Mouse (Mus musculus) megakaryocyte, embryonic 14.5 days (primary cell): Measurements from ENCODE around the gene Gm13279.
"Not testable (repeated sequence)": the region's sequence is repeated elsewhere in the genome, so short reads cannot be mapped to it uniquely, and the experiment has no call there.

ENCODE experiments used
- FLI1 ChIP-seq: IDR thresholded peaks from 2 replicates; pipeline ENCODE4 v1.6.1; 2012; ENCODE audit warnings: low read length, inconsistent platforms, mixed read lengths
- GATA1 ChIP-seq: IDR thresholded peaks from 3 replicates; pipeline ENCODE4 v1.6.1; 2012; ENCODE audit warnings: mixed read lengths, low read length, inconsistent platforms, borderline replicate concordance

DNA sequence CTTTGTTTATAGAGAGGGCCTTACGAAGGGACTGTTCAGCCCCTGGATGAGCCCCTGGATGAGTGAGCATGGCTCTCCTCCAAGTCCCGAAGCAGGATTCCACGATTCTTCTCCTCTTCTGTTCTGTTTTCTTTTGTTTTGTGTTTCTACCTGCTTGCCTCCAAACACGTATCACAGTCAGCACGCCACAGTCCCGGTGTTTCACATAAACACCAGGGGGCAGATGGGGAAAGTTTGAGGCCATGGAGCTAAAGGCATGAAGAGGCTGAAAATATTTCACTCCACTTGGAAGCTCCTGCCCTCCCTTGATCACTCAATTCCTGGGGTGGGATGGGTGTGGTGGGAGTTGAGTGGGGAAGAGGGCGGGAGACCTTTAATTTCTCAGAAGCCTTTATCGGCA is 35.4 kb upstream of the Gm13279 start:
- not testable (repeated sequence) for TF ChIP-seq GATA1, FLI1
